Mouse (Mus musculus): Measurements from ENCODE around the gene Abhd17a. TPM values are rescaled to one million over a fixed set of nuclear protein-coding genes. Genes with fewer than 3 reads are reported as not detected.

Abhd17a gene
- polyA plus RNA-seq, 1 experiment from 2014 or later: 84.9 TPM

- H3K9me3 ChIP-seq: no peaks in the 10 kb centered on the region
- no peak overlapping the region for H3K4me3 ChIP-seq
- 85% methylated on average over 5 of the region's 5 CpGs for WGBS
- no peak for DNase-seq (ENCODE audit: low spot score)
- H3K27me3 ChIP-seq (replicated peaks; ENCODE audit: low read depth, poor library complexity, severe bottlenecking): no peaks in the 10 kb centered on the region
- H3K36me3 ChIP-seq (replicated peaks): peaks cover 56% of the 10 kb centered on the region
- H3K27ac ChIP-seq (replicated peaks): no peak overlapping the region
- peaks cover 50% of the 10 kb centered on the region for H3K4me1 ChIP-seq
Observed at GRCm38 (mm10) chr10:80583047-80583446, 7.1 kb downstream of the Abhd17a start.

DNA sequence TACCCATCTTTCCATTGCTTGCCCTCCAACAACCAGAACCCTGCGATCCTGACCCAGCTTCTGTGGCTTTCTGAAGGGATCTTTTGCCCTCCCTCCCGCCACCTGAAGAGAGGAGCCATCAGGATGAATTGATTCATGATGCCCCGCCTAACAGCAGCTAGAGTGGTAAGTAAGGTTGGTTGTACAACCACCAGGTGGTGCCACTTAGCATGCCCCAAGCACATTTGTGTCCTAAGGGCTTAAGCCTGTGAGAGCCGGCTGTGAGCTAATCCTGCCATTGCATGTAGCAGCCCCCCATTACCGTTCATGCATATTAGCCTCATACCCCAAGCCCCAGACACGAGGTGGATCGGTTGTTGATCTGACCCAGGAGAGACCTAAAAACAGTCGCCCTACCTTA lies 11.2 kb downstream of the Abhd17a start:
- Histone ChIP-seq H3K4me3 (peak overlapping the region; percentile 91), H3K36me3 (replicated peaks) (peaks cover 26% of the 10 kb centered on the region), H3K9me3 (no peaks in the 10 kb centered on the region), H3K27ac (replicated peaks) (peak overlapping the region; percentile 86), H3K27me3 (replicated peaks; ENCODE audit: low read depth, poor library complexity, severe bottlenecking) (no peaks in the 10 kb centered on the region), H3K4me1 (peaks cover 61% of the 10 kb centered on the region)
- 7% methylated on average over 8 of the region's 8 CpGs for WGBS
- peak; percentile 62 for DNase-seq (ENCODE audit: low spot score)

- DNase-seq (ENCODE audit: low spot score): peak; percentile 90
- peaks cover 64% of the 10 kb centered on the region for H3K4me1 ChIP-seq
- peaks cover 19% of the 10 kb centered on the region for H3K36me3 ChIP-seq (replicated peaks)
- peak overlapping the region; percentile 91 for H3K4me3 ChIP-seq
- WGBS: 1% methylated on average over 29 of the region's 29 CpGs
- peak overlapping the region; percentile 86 for H3K27ac ChIP-seq (replicated peaks)
- H3K27me3 ChIP-seq (replicated peaks; ENCODE audit: low read depth, poor library complexity, severe bottlenecking): no peaks in the 10 kb centered on the region
- H3K9me3 ChIP-seq: no peaks in the 10 kb centered on the region
Observed at GRCm38 (mm10) chr10:80578131-80578750, 11.9 kb downstream of the Abhd17a start.

DNA sequence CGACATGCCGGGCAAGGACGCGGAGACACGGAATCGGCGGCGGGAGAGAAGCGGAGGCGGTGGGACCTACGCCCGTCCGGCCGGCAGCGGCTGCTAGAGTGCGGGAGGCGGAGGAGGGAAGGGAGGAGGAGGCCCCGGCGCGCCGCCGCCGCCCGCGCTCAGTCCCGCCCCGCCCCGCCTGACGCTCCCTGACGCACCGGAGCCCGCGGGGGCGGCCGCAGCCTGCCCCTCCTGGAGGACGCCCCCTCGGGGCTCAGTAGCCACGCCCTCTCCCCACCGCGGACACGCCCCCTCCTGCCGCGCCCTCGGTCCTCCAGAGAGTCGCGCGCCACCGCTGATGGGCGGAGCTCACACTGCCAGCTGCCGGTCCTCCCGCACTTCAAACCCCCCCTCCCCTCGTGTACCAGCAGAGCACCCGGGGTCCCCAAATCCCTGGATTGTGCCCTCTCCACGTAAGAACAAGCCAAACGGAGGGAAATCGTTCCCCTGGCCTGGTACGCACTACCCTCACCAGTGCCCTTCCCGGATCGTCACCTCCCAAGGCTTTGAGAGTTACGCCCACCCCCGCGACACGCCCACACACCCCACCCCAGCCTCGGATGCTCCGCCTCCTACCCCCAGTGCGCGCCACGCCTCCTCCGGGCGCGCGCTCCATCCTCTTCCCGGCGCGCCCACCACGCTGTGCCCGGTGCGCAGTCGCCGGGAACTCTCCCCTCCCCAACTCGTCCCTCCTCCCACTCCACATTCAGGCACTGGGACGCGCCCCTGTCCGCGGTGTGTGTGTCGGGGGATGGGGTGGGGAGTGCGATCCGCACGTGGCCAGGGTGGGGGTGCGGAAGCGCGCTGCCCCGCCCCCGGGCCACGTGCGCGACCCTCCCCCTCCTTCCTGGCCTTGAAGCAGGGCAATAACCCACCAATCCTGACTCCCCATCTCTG lies 12.7 kb downstream of the Abhd17a start, which contains the start of gene Klf16:
Klf16 (minus strand) TSS at position 127 of the 936 bp plus-strand sequence.
- Histone ChIP-seq H3K27me3 (replicated peaks; ENCODE audit: low read depth, poor library complexity, severe bottlenecking) (no peaks in the 10 kb centered on the region), H3K36me3 (replicated peaks) (peaks cover 14% of the 10 kb centered on the region), H3K27ac (replicated peaks) (peak within 1 kb of the TSS; percentile 86), H3K9me3 (no peaks in the 10 kb centered on the region), H3K4me1 (peaks cover 70% of the 10 kb centered on the region), H3K4me3 (peak within 1 kb of the TSS; percentile 91)
- DNase-seq (ENCODE audit: low spot score): peak; percentile 98
- under 1% methylated on average over 75 of the region's 97 CpGs for WGBS

GRCm38 (mm10) chr10:80576351-80577194 lies 13.6 kb downstream of the Abhd17a start:
- H3K4me1 ChIP-seq: peaks cover 79% of the 10 kb centered on the region
- peak overlapping the region; percentile 91 for H3K4me3 ChIP-seq
- WGBS: under 1% methylated on average over 96 of the region's 96 CpGs
- H3K27me3 ChIP-seq (replicated peaks; ENCODE audit: low read depth, poor library complexity, severe bottlenecking): no peaks in the 10 kb centered on the region
- H3K36me3 ChIP-seq (replicated peaks): peaks cover 7% of the 10 kb centered on the region
- H3K27ac ChIP-seq (replicated peaks): peak overlapping the region; percentile 86
- H3K9me3 ChIP-seq: no peaks in the 10 kb centered on the region
- peak; percentile 73 for DNase-seq (ENCODE audit: low spot score)

DNA sequence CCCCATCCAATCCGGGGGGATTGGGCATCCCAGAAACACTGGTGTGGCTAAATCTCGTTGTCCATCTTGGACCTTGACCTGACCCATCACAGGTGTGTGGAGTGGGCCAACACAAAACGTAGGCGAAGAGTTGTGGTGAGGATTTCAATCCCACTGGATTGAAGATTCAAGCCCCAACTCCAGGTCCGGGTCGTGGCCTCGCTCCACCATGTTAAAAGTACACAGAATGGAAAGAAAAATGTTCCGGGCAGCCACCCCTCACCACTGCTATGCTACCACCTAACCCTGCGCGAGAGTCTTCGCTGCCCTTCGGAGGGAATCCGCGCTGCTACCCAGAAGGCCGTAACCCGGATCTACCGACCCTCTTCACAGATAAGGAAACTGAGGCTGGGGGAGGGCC lies 14.2 kb downstream of the Abhd17a start:
- Histone ChIP-seq H3K27me3 (replicated peaks; ENCODE audit: low read depth, poor library complexity, severe bottlenecking) (no peaks in the 10 kb centered on the region), H3K4me1 (peaks cover 85% of the 10 kb centered on the region), H3K9me3 (no peaks in the 10 kb centered on the region), H3K36me3 (replicated peaks) (peaks cover under 1% of the 10 kb centered on the region), H3K27ac (replicated peaks) (peak overlapping the region; percentile 86; the same call in 1 of the 2 replicates), H3K4me3 (peak overlapping the region; percentile 91)
- WGBS: 13% methylated on average over 17 of the region's 17 CpGs
- DNase-seq (ENCODE audit: low spot score): no peak

GRCm38 (mm10) chr10:80574896-80575295 lies 15.2 kb downstream of the Abhd17a start:
- no peaks in the 10 kb centered on the region for H3K27me3 ChIP-seq (replicated peaks; ENCODE audit: low read depth, poor library complexity, severe bottlenecking)
- H3K27ac ChIP-seq (replicated peaks): no peak overlapping the region
- H3K9me3 ChIP-seq: no peaks in the 10 kb centered on the region
- peaks cover 96% of the 10 kb centered on the region for H3K4me1 ChIP-seq
- H3K4me3 ChIP-seq: peak overlapping the region; percentile 91
- 73% methylated on average over 3 of the region's 3 CpGs for WGBS
- H3K36me3 ChIP-seq (replicated peaks): no peaks in the 10 kb centered on the region
- no peak for DNase-seq (ENCODE audit: low spot score)

GRCm38 (mm10) chr10:80573944-80574343 lies 16.2 kb downstream of the Abhd17a start:
- Histone ChIP-seq H3K9me3 (no peaks in the 10 kb centered on the region), H3K4me1 (peaks cover 98% of the 10 kb centered on the region), H3K27me3 (replicated peaks; ENCODE audit: low read depth, poor library complexity, severe bottlenecking) (no peaks in the 10 kb centered on the region), H3K27ac (replicated peaks) (0 out of 2 replicates have a peak overlapping the region, but pooled peaks have one; percentile 36), H3K36me3 (replicated peaks) (peaks cover 3% of the 10 kb centered on the region), H3K4me3 (peak overlapping the region; percentile 22; the same call in 1 of the 2 replicates)
- DNase-seq (ENCODE audit: low spot score): no peak
- WGBS: 65% methylated on average over 9 of the region's 9 CpGs

GRCm38 (mm10) chr10:80572477-80572876 lies 17.7 kb downstream of the Abhd17a start:
- peaks cover 86% of the 10 kb centered on the region for H3K4me1 ChIP-seq
- WGBS: 88% methylated on average over 2 of the region's 2 CpGs
- H3K4me3 ChIP-seq: peak overlapping the region; percentile 2; the same call in 1 of the 2 replicates
- H3K27me3 ChIP-seq (replicated peaks; ENCODE audit: low read depth, poor library complexity, severe bottlenecking): no peaks in the 10 kb centered on the region
- no peak overlapping the region for H3K27ac ChIP-seq (replicated peaks)
- no peaks in the 10 kb centered on the region for H3K9me3 ChIP-seq
- DNase-seq (ENCODE audit: low spot score): no peak
- H3K36me3 ChIP-seq (replicated peaks): peaks cover 18% of the 10 kb centered on the region

GRCm38 (mm10) chr10:80570871-80571836 lies 19.0 kb downstream of the Abhd17a start:
- DNase-seq (ENCODE audit: low spot score): peak; percentile 57
- Histone ChIP-seq H3K4me3 (peak overlapping the region; percentile 47), H3K27me3 (replicated peaks; ENCODE audit: low read depth, poor library complexity, severe bottlenecking) (no peaks in the 10 kb centered on the region), H3K27ac (replicated peaks) (peak overlapping the region; percentile 82), H3K9me3 (no peaks in the 10 kb centered on the region), H3K36me3 (replicated peaks) (peaks cover 18% of the 10 kb centered on the region), H3K4me1 (peaks cover 80% of the 10 kb centered on the region)
- WGBS: 23% methylated on average over 30 of the region's 30 CpGs

- H3K4me3 ChIP-seq: peak overlapping the region; percentile 47
Observed at GRCm38 (mm10) chr10:80570419-80570818, 19.7 kb downstream of the Abhd17a start.

More at GRCm38 (mm10) chr10:80570419-80570818, 19.7 kb downstream of the Abhd17a start:
- Histone ChIP-seq H3K4me1 (peaks cover 73% of the 10 kb centered on the region), H3K36me3 (replicated peaks) (peaks cover 18% of the 10 kb centered on the region), H3K27me3 (replicated peaks; ENCODE audit: low read depth, poor library complexity, severe bottlenecking) (no peaks in the 10 kb centered on the region), H3K9me3 (no peaks in the 10 kb centered on the region), H3K27ac (replicated peaks) (peak overlapping the region; percentile 82)
- DNase-seq (ENCODE audit: low spot score): no peak
- WGBS: 87% methylated on average over 10 of the region's 10 CpGs

All from embryonic facial prominence, embryonic 10.5 days (tissue).